Mouse (Mus musculus) cerebellum, adult 2 months (tissue): ENCODE data around the gene Rapgef1.

Source experiments
- CTCF ChIP-seq: fragments of 200-500 bp; IDR thresholded peaks from 2 replicates; pipeline ENCODE4 v1.5.1; 2011; ENCODE audit warnings: low read depth, mild to moderate bottlenecking, control low read depth, low read length, moderate library complexity, borderline replicate concordance; ENCODE audit not compliant: insufficient read depth
- POLR2A ChIP-seq: fragments of 200-500 bp; IDR thresholded peaks from 2 replicates; pipeline ENCODE4 v1.6.1; 2011; ENCODE audit warnings: low read length, control low read depth, borderline replicate concordance; ENCODE audit not compliant: insufficient read depth

- no peak for TF ChIP-seq CTCF
- no peak for TF ChIP-seq POLR2A
These were observed 54.6 kb downstream of the Rapgef1 start for GRCm38 (mm10) chr2:29674087-29674486.
